In the genomic region with DNA sequence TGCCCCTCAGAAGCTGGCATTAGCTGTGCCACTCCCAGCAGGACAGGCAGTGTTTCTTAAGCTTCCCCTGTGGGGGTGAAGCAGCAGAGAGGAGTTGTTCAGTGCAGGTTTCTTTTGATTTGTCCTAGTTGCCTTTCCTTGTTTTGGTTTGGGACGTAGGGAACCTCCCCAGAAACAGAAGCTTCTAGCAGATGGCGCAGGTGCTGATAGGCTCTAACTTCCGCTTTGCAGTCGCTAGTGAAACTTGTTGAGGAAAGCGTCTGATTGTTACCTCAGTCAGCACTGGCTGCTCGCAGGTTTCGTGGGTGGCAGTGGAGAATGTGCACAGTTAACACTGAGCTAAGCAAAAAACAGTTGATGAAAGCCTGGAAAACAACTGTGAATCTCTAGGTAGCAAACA, we compare ENCODE assay signal across 25 mouse cellular contexts. TPM values are rescaled to one million over a fixed set of nuclear protein-coding genes. Genes with fewer than 3 reads are reported as not detected.
A peak's percentile ranks its signal among the peaks of the same experiment; 100 is the strongest.
DNase-seq lines count a peak whose midpoint lies in the region; ATAC-seq and TF ChIP-seq lines count a peak whose summit lies in the region.
"Had no signal": no experiment of that assay in that cellular context is flagged by ENCODE, and none has a peak within 500 bp of the region (broad histone marks: within the 10 kb centered on the region; RNA-seq: fewer than 3 reads in every experiment).

No protein-coding gene starts in this region.

- ATAC-seq in G1E (ENCODE audit: extremely low read depth, insufficient number of reproducible peaks, low FRiP score, poor library complexity, severe bottlenecking): peak; percentile 22; the same call in 1 of the 2 replicates
- peak; percentile 47 for ATAC-seq in granulocyte monocyte progenitor cell, adult 5-6 weeks (replicated peaks; ENCODE audit: poor library complexity, severe bottlenecking)
- ATAC-seq in midbrain, embryonic 14.5 days (ENCODE audit: low FRiP score, low TSS enrichment): no peak
- ATAC-seq: forebrain, embryonic 14.5 days; intestine, embryonic 15.5 days had no signal

- no peak overlapping the region for H3K9ac ChIP-seq in midbrain, embryonic 14.5 days (replicated peaks; ENCODE audit: low read length)
- H3K9ac ChIP-seq: heart, embryonic 15.5 days; hindbrain, embryonic 14.5 days; intestine, embryonic 15.5 days; liver, embryonic 13.5 days; midbrain, embryonic 12.5 days had no signal

- TF ChIP-seq POLR2A in thymus, adult 2 months (IDR thresholded peaks at IDR 0.05; ENCODE audit: control insufficient read depth, extremely low read depth, insufficient read depth, low read length, poor library complexity): no peak

- no peak for TF ChIP-seq CTCF in thymus, adult 2 months (IDR thresholded peaks at IDR 0.05; ENCODE audit: borderline replicate concordance, control insufficient read depth, extremely low read depth, insufficient read depth, low read length, poor library complexity)
- no peak for TF ChIP-seq CTCF in G1E (IDR thresholded peaks at IDR 0.05; ENCODE audit: low read depth, low read length)

- no peak overlapping the region for H3K4me3 ChIP-seq in thymus, adult 2 months (ENCODE audit: control insufficient read depth, insufficient read depth, low read length)
- H3K4me3 ChIP-seq in G1E (ENCODE audit: low read depth, low read length): no peak overlapping the region; the same call in 1 of the 2 replicates
- H3K4me3 ChIP-seq in midbrain, embryonic 14.5 days (replicated peaks; ENCODE audit: low read depth, low read length): no peak overlapping the region
- H3K4me3 ChIP-seq: heart, embryonic 15.5 days; intestine, embryonic 15.5 days; liver, embryonic 13.5 days; midbrain, embryonic 12.5 days had no signal

- H3K9me3 ChIP-seq in G1E (replicated peaks): no peaks in the 10 kb centered on the region
- no peaks in the 10 kb centered on the region for H3K9me3 ChIP-seq in midbrain, embryonic 14.5 days (ENCODE audit: control insufficient read depth, low read length)
- H3K9me3 ChIP-seq: heart, embryonic 15.5 days; intestine, embryonic 15.5 days; liver, embryonic 13.5 days; midbrain, embryonic 12.5 days had no signal

- H3K4me1 ChIP-seq in thymus, adult 2 months (replicated peaks; ENCODE audit: control insufficient read depth, insufficient read depth, low read length): peaks cover 7% of the 10 kb centered on the region
- H3K4me1 ChIP-seq in G1E (ENCODE audit: insufficient read depth, low read depth, low read length): peaks cover 56% of the 10 kb centered on the region
- H3K4me1 ChIP-seq in midbrain, embryonic 14.5 days (ENCODE audit: control insufficient read depth, insufficient read depth, low read length): peaks cover 6% of the 10 kb centered on the region

- DNase-seq in thymus, adult 2 months: no peak
- DNase-seq in thymus, postnatal 25 days: no peak
- DNase-seq in G1E (ENCODE audit: low spot score): no peak
- DNase-seq in yolk sac, embryonic 10.5 days (ENCODE audit: low spot score): no peak
- DNase-seq in midbrain, embryonic 14.5 days: no peak
- no peak for DNase-seq in gastrocnemius, postnatal 4 days (ENCODE audit: low spot score in 2 of 2)
- DNase-seq: adrenal gland, adult 8-10 months; B cell, adult 2 months; cerebellum, adult 2 months; cerebellum, postnatal 25 days; embryo, embryonic 11 days; gastrocnemius, postnatal 14 days; heart, postnatal 36 days; kidney, adult 8-10 months; kidney, postnatal 36 days; liver, embryonic 13.5 days; lung, adult 2 months; lung, postnatal 14 days; right cerebral cortex, postnatal 25 days had no signal

- WGBS in thymus, adult 2 months: 63% methylated on average over 7 of the region's 7 CpGs
- 93% methylated on average over 7 of the region's 7 CpGs for WGBS in midbrain, embryonic 14.5 days

- H3K4me2 ChIP-seq in midbrain, embryonic 14.5 days (ENCODE audit: low read length): no peak overlapping the region
- H3K4me2 ChIP-seq: heart, embryonic 15.5 days; hindbrain, embryonic 14.5 days; intestine, embryonic 15.5 days; liver, embryonic 13.5 days; midbrain, embryonic 12.5 days had no signal

- peak overlapping the region; percentile 61 for H3K27ac ChIP-seq in thymus, adult 2 months (ENCODE audit: control insufficient read depth, insufficient read depth, low read length)
- no peak overlapping the region for H3K27ac ChIP-seq in midbrain, embryonic 14.5 days (replicated peaks; ENCODE audit: low read depth, low read length)
- H3K27ac ChIP-seq: heart, embryonic 15.5 days; hindbrain, embryonic 14.5 days; intestine, embryonic 15.5 days; liver, embryonic 13.5 days; midbrain, embryonic 12.5 days had no signal

- H3K27me3 ChIP-seq in thymus, adult 2 months (ENCODE audit: control insufficient read depth, insufficient read depth, low read length): no peaks in the 10 kb centered on the region
- no peaks in the 10 kb centered on the region for H3K27me3 ChIP-seq in G1E (ENCODE audit: insufficient read depth, low read length)
- no peaks in the 10 kb centered on the region for H3K27me3 ChIP-seq in midbrain, embryonic 14.5 days (ENCODE audit: control insufficient read depth, insufficient read depth, low read length)
- H3K27me3 ChIP-seq: heart, embryonic 15.5 days; intestine, embryonic 15.5 days; liver, embryonic 13.5 days; midbrain, embryonic 12.5 days had no signal

- peaks cover 56% of the 10 kb centered on the region for H3K36me3 ChIP-seq in thymus, adult 2 months (ENCODE audit: control insufficient read depth, insufficient read depth, low read length)
- peaks cover 89% of the 10 kb centered on the region for H3K36me3 ChIP-seq in G1E (replicated peaks)
- H3K36me3 ChIP-seq in midbrain, embryonic 14.5 days (ENCODE audit: control insufficient read depth, insufficient read depth, low read length): peaks cover 58% of the 10 kb centered on the region

RNA-seq across cellular contexts. Expression of gene Hbs1l, which starts 6.0 kb away (rescaled TPM):
- 27.8 and 33.5 TPM in 2 replicates for polyA plus RNA-seq in thymus, adult 2 months (2012; rRNA removed)
- total RNA-seq in G1E (2014; fragmentation: Nextera tagmentation) (153 and 180 TPM in 2 replicates), G1E (2017) (150 and 153 TPM in 2 replicates)
- 52.5 and 132 TPM in 2 replicates for polyA plus RNA-seq in G1E (2012)
- total RNA-seq in granulocyte monocyte progenitor cell, adult 5-6 weeks (2014; fragmentation: Nextera tagmentation): 53.8 and 73.3 TPM in 2 replicates
- total RNA-seq in granulocyte monocyte progenitor cell, adult 5-6 weeks (2017): 81.5 and 87.9 TPM in 2 replicates
- polyA plus RNA-seq in midbrain, embryonic 14.5 days (2014; fragmentation: Nextera tagmentation; extraction: Ambion mirVana): 77.6 and 102 TPM in 2 replicates
- 10 to 100 TPM; 58.9 to 61.1 TPM for total RNA-seq in gastrocnemius, postnatal 4 days (2021)
